Mouse (Mus musculus) heart, postnatal 36 days (tissue): ENCODE measurements around the gene Itsn1. TPM values are rescaled to one million over a fixed set of nuclear protein-coding genes. Genes with fewer than 3 reads are reported as not detected.

ENCODE experiments used
- DNase-seq, 2 experiments: peaks; one replicate each; pipeline ENCODE4 v3.0.0; 2021 to 2022
- intact Hi-C: fragments of 180-260 bp; cut with DNase I; formaldehyde crosslinking; loops from one replicate; pipeline ENCODE4 v1.15.1; 2025
- total RNA-seq, 2 experiments: library from RNA; stranded (reverse); gene quantifications; 2 replicates each; pipeline ENCODE4 v1.2.3; 2021

Itsn1 gene
- total RNA-seq, 2 experiments from 2014 or later = 44.0 to 44.7 TPM

GRCm38 (mm10) chr16:91763975-91764374, 34.9 kb downstream of the Itsn1 start:
- intact Hi-C loops = no loop called here
- no peak for DNase-seq

- intact Hi-C loops = no loop called here
- no peak for DNase-seq
Measured at GRCm38 (mm10) chr16:91764414-91764813, 35.3 kb downstream of the Itsn1 start.

GRCm38 (mm10) chr16:91765121-91765815, 36.2 kb downstream of the Itsn1 start:
- DNase-seq = no peak
- intact Hi-C loops = no loop called here

GRCm38 (mm10) chr16:91765816-91766210, 36.7 kb downstream of the Itsn1 start:
- no peak for DNase-seq
- intact Hi-C loops = no loop called here

- intact Hi-C loops = no loop called here
- peak; percentile 64 to 67 for DNase-seq
Measured at GRCm38 (mm10) chr16:91767165-91767701, 38.2 kb downstream of the Itsn1 start.

GRCm38 (mm10) chr16:91768586-91768985, 39.5 kb downstream of the Itsn1 start:
- intact Hi-C loops = no loop called here
- no peak for DNase-seq

- no peak for DNase-seq
- intact Hi-C loops = no loop called here
Measured at GRCm38 (mm10) chr16:91769911-91770310, 40.8 kb downstream of the Itsn1 start.

GRCm38 (mm10) chr16:91770662-91771061, 41.6 kb downstream of the Itsn1 start:
- DNase-seq = no peak
- intact Hi-C loops = no loop called here

- intact Hi-C loops = no loop called here
- DNase-seq = no peak
Measured at GRCm38 (mm10) chr16:91771334-91771733, 42.3 kb downstream of the Itsn1 start.

GRCm38 (mm10) chr16:91772586-91772985, 43.5 kb downstream of the Itsn1 start:
- intact Hi-C loops = loop anchor here (2.0 kb wide), 1 partner anchor 32 kb away; no protein-coding TSS in a partner anchor
- DNase-seq = no peak

- DNase-seq = no peak
- intact Hi-C loops = no loop called here
Measured at GRCm38 (mm10) chr16:91779576-91779975, 50.5 kb downstream of the Itsn1 start.

- intact Hi-C loops = no loop called here
- no peak for DNase-seq
Measured at GRCm38 (mm10) chr16:91780151-91780550, 51.1 kb downstream of the Itsn1 start.

- intact Hi-C loops = no loop called here
- DNase-seq = no peak
Measured at GRCm38 (mm10) chr16:91780826-91781225, 51.7 kb downstream of the Itsn1 start.

GRCm38 (mm10) chr16:91783191-91783590, 54.1 kb downstream of the Itsn1 start:
- no peak for DNase-seq
- intact Hi-C loops = no loop called here

- intact Hi-C loops = no loop called here
- DNase-seq = no peak
Measured at GRCm38 (mm10) chr16:91784298-91784697, 55.2 kb downstream of the Itsn1 start.

- intact Hi-C loops = no loop called here
- peak; percentile 71 to 76 for DNase-seq
Measured at GRCm38 (mm10) chr16:91786425-91786824, 57.3 kb downstream of the Itsn1 start.

- DNase-seq = no peak
- intact Hi-C loops = no loop called here
Measured at GRCm38 (mm10) chr16:91789728-91790127, 60.6 kb downstream of the Itsn1 start.

GRCm38 (mm10) chr16:91792477-91793196, 63.6 kb downstream of the Itsn1 start:
- no peak for DNase-seq
- intact Hi-C loops = no loop called here

GRCm38 (mm10) chr16:91793507-91794278, 64.6 kb downstream of the Itsn1 start:
- intact Hi-C loops = no loop called here
- DNase-seq = peak in 1 of 2 experiments; percentile 41

- DNase-seq = no peak
- intact Hi-C loops = no loop called here
Measured at GRCm38 (mm10) chr16:91794306-91794705, 65.2 kb downstream of the Itsn1 start.

GRCm38 (mm10) chr16:91795044-91795443, 66.0 kb downstream of the Itsn1 start:
- no peak for DNase-seq

More at GRCm38 (mm10) chr16:91795044-91795443, 66.0 kb downstream of the Itsn1 start:
- intact Hi-C loops = no loop called here
